15 mouse cellular contexts compared by ENCODE assay signal in the genomic region with DNA sequence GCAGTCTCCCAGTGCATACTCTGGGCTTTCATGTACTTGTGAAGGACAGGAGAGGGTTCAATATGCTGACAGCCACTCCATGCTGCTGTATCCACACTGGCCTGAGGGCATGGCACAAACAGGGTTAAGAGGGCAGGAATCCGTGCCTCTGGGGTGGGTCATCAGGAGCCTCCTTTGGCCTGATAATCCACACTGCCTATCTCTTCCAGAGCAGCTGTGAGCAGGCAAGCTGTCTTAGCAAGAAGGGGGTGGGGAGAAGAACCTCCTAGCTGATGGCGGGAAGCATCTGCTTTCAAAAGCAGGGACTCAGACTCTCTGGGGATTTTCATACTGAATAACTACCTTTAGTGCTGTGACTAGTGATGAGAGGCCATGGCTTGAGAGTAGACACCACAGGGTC. TPM values are rescaled to one million over a fixed set of nuclear protein-coding genes. Genes with fewer than 3 reads are reported as not detected.
A peak's percentile ranks its signal among the peaks of the same experiment; 100 is the strongest.
DNase-seq lines count a peak whose midpoint lies in the region; ATAC-seq and TF ChIP-seq lines count a peak whose summit lies in the region.
"Had no signal": no experiment of that assay in that cellular context is flagged by ENCODE, and none has a peak within 500 bp of the region (broad histone marks: within the 10 kb centered on the region; RNA-seq: fewer than 3 reads in every experiment).

No protein-coding gene starts in this region.

- peaks cover 7% of the 10 kb centered on the region; the same call in 1 of the 2 replicates for H3K4me1 ChIP-seq in heart, embryonic 11.5 days (ENCODE audit: control insufficient read depth, insufficient read depth, low read length)
- peaks cover 24 to 34% of the 10 kb centered on the region in 2 experiments for H3K4me1 ChIP-seq in MEL (ENCODE audit: control insufficient read depth in 1 of 2, insufficient read depth in 2 of 2, low read length in 2 of 2)
- no peaks in the 10 kb centered on the region for H3K4me1 ChIP-seq in intestine, embryonic 16.5 days (ENCODE audit: control insufficient read depth, insufficient read depth, low read length)
- H3K4me1 ChIP-seq: heart, embryonic 15.5 days had no signal

- H3K27me3 ChIP-seq in heart, embryonic 11.5 days (ENCODE audit: control insufficient read depth, insufficient read depth, low read length) = no peaks in the 10 kb centered on the region
- H3K27me3 ChIP-seq in MEL (ENCODE audit: control insufficient read depth in 1 of 2, insufficient read depth in 2 of 2, low read length in 2 of 2) (no peaks in the 10 kb centered on the region), myocyte (ENCODE audit: control insufficient read depth, insufficient read depth, insufficient read length) (no peaks in the 10 kb centered on the region)
- no peaks in the 10 kb centered on the region for H3K27me3 ChIP-seq in intestine, embryonic 16.5 days (replicated peaks; ENCODE audit: control insufficient read depth, insufficient read depth, low read length)
- H3K27me3 ChIP-seq: heart, embryonic 15.5 days had no signal

- H3K4me3 ChIP-seq in heart, embryonic 11.5 days (ENCODE audit: low read depth, low read length) = no peak overlapping the region
- H3K4me3 ChIP-seq in MEL (ENCODE audit: control insufficient read depth in 1 of 2, insufficient read depth in 1 of 2, low read depth in 2 of 2, low read length in 2 of 2) = no peak overlapping the region
- no peak overlapping the region for H3K4me3 ChIP-seq in intestine, embryonic 16.5 days (ENCODE audit: low read length)
- no peak overlapping the region for H3K4me3 ChIP-seq in myocyte
- H3K4me3 ChIP-seq: gastrocnemius, adult 2 months; heart, embryonic 15.5 days had no signal

- no peaks in the 10 kb centered on the region for H3K9me3 ChIP-seq in heart, embryonic 11.5 days (replicated peaks; ENCODE audit: control insufficient read depth, low read length)
- H3K9me3 ChIP-seq in MEL (replicated peaks; ENCODE audit: insufficient read depth, low read length) = no peaks in the 10 kb centered on the region
- no peaks in the 10 kb centered on the region for H3K9me3 ChIP-seq in intestine, embryonic 16.5 days (ENCODE audit: control insufficient read depth, low read length)
- H3K9me3 ChIP-seq: heart, embryonic 15.5 days had no signal

- intact Hi-C loops in heart, postnatal 36 days (cut with DNase I) = no loop called here

- peak; percentile 64 to 89 for TF ChIP-seq EP300 in MEL (IDR thresholded peaks at IDR 0.05; ENCODE audit: low read depth in 1 of 2, low read length in 2 of 2)

- peak; percentile 74 for ATAC-seq in heart, embryonic 11.5 days (replicated peaks; ENCODE audit: insufficient number of reproducible peaks, low FRiP score, low TSS enrichment)
- ATAC-seq in intestine, embryonic 16.5 days = peak; percentile 82

- no peak for TF ChIP-seq RAD21 in MEL (IDR thresholded peaks at IDR 0.05; ENCODE audit: low read depth, low read length)

- no peaks in the 10 kb centered on the region for H3K36me3 ChIP-seq in heart, embryonic 11.5 days (ENCODE audit: control insufficient read depth, insufficient read depth, low read length)
- H3K36me3 ChIP-seq in MEL (ENCODE audit: control insufficient read depth in 1 of 2, insufficient read depth in 2 of 2, low read length in 2 of 2) = peaks cover 0 to 35% of the 10 kb centered on the region in 2 experiments; a peak in 2 of 4 replicates
- H3K36me3 ChIP-seq in intestine, embryonic 16.5 days (ENCODE audit: control insufficient read depth, insufficient read depth, low read length) = no peaks in the 10 kb centered on the region
- H3K36me3 ChIP-seq in myocyte (ENCODE audit: control insufficient read depth, insufficient read depth) = no peaks in the 10 kb centered on the region
- H3K36me3 ChIP-seq: heart, embryonic 15.5 days had no signal

- peak overlapping the region; percentile 82 for H3K27ac ChIP-seq in heart, embryonic 11.5 days (ENCODE audit: low read depth, low read length)
- peak overlapping the region; percentile 15; the same call in 1 of the 2 replicates for H3K27ac ChIP-seq in MEL (ENCODE audit: control insufficient read depth, low read depth, low read length)
- no peak overlapping the region for H3K27ac ChIP-seq in intestine, embryonic 16.5 days (ENCODE audit: low read length)
- H3K27ac ChIP-seq: gastrocnemius, adult 2 months; heart, embryonic 15.5 days had no signal

- TF ChIP-seq CTCF in MEL (IDR thresholded peaks at IDR 0.05 in 2 of 3, conservative IDR thresholded peaks at IDR 0.05 in 1 of 3; ENCODE audit: control insufficient read depth in 1 of 3, insufficient read depth in 1 of 3, low read depth in 2 of 3, low read length in 3 of 3, poor library complexity in 1 of 3, severe bottlenecking in 1 of 3) = no peak

- H3K79me2 ChIP-seq in MEL (ENCODE audit: control insufficient read depth, insufficient read depth, low read length, poor library complexity) (no peaks in the 10 kb centered on the region), myocyte (ENCODE audit: control insufficient read depth, insufficient read depth) (no peaks in the 10 kb centered on the region)

- H3K4me2 ChIP-seq in heart, embryonic 11.5 days = peak overlapping the region; percentile 11; the same call in 1 of the 2 replicates
- H3K4me2 ChIP-seq in intestine, embryonic 16.5 days (ENCODE audit: low read depth, low read length) = no peak overlapping the region
- H3K4me2 ChIP-seq in myocyte (ENCODE audit: low read depth) = no peak overlapping the region
- H3K4me2 ChIP-seq: heart, embryonic 15.5 days had no signal

- H3ac ChIP-seq in myocyte (ENCODE audit: control insufficient read depth, insufficient read length) = no peak overlapping the region

- DNase-seq in heart, postnatal 36 days = no peak
- peak; percentile 58 for DNase-seq in MEL (ENCODE audit: low read depth, low spot score)
- no peak for DNase-seq in testis, postnatal 10 days (ENCODE audit: low spot score)
- no peak for DNase-seq in ovary, postnatal 10 days (ENCODE audit: low spot score)
- no peak for DNase-seq in layer of hippocampus, adult 11-12 months (ENCODE audit: low spot score)
- DNase-seq: adrenal gland, postnatal 25 days; cerebellum, adult 18-20 months; gastrocnemius, adult 2 months; kidney, adult 11 months; right cerebral cortex, postnatal 14 days; thymus, adult 2 months had no signal

- 22% methylated on average over 2 of the region's 2 CpGs for WGBS in heart, embryonic 11.5 days (ENCODE audit: insufficient replicate concordance)
- WGBS in intestine, embryonic 16.5 days = 26% methylated on average over 2 of the region's 2 CpGs

- TF ChIP-seq POLR2A in MEL (IDR thresholded peaks at IDR 0.05; ENCODE audit: control insufficient read depth in 1 of 2, insufficient read depth in 1 of 2, low read depth in 1 of 2, low read length in 2 of 2, poor library complexity in 1 of 2) (no peak), myocyte (IDR thresholded peaks at IDR 0.05; ENCODE audit: insufficient read length, low read depth) (no peak)

- no peak overlapping the region; the same call in 1 of the 2 replicates for H3K9ac ChIP-seq in heart, embryonic 11.5 days (ENCODE audit: low read depth, low read length)
- H3K9ac ChIP-seq in MEL (ENCODE audit: control insufficient read depth, low read depth, low read length, poor library complexity, severe bottlenecking) = no peak overlapping the region
- H3K9ac ChIP-seq in intestine, embryonic 16.5 days (ENCODE audit: low read depth, low read length) = no peak overlapping the region
- H3K9ac ChIP-seq: heart, embryonic 15.5 days had no signal

TF ChIP-seq in MEL, 35 proteins besides CTCF, POLR2A, EP300 and RAD21 (continues in another document):
- TF ChIP-seq MAZ (IDR thresholded peaks at IDR 0.05; ENCODE audit: low read depth, low read length) (no peak), TAL1 (IDR thresholded peaks at IDR 0.05; ENCODE audit: low read length) (peak; percentile 81), MYC (IDR thresholded peaks at IDR 0.05; ENCODE audit: low read depth, low read length) (no peak)

TF ChIP-seq in myocyte, 11 proteins besides CTCF, POLR2A, EP300 and RAD21 (continues in another document):
- TF ChIP-seq TCF3 (IDR thresholded peaks at IDR 0.05; ENCODE audit: insufficient read length, low read depth) (no peak), USF1 (IDR thresholded peaks at IDR 0.05; ENCODE audit: low read depth) (no peak), TCF12 (IDR thresholded peaks at IDR 0.05; ENCODE audit: insufficient read depth, poor library complexity, severe bottlenecking) (no peak)

RNA-seq across cellular contexts. Expression of a gene that starts 14.3 kb away (rescaled TPM):
- 25.6 and 27.0 TPM in 2 replicates for polyA plus RNA-seq in heart, embryonic 11.5 days (2014; fragmentation: Nextera tagmentation; extraction: Ambion mirVana)
- total RNA-seq in heart, postnatal 36 days (2021) = 10 to 100 TPM; 26.2 to 28.4 TPM
- 39.6 and 43.5 TPM in 2 replicates for total RNA-seq in MEL (2012; rRNA removed)
- polyA plus RNA-seq in MEL (2012; ENCODE audit: insufficient read depth in 1 of 2, insufficient read length in 2 of 2, low read depth in 1 of 2, low replicate concordance in 2 of 2, missing spikeins in 1 of 2) (10 to 100 TPM in 1 of 2 experiments, not detected in 1; 38.4 TPM), myocyte (2012; fragmentation: generic; extraction: Trizol) (24.6 TPM)
- 29.2 and 31.2 TPM in 2 replicates for polyA plus RNA-seq in intestine, embryonic 16.5 days (2015; fragmentation: Nextera tagmentation; extraction: Ambion mirVana)

RNA-seq across cellular contexts. Expression of a gene that starts 28.2 kb away (rescaled TPM):
- 62.0 and 67.1 TPM in 2 replicates for polyA plus RNA-seq in heart, embryonic 11.5 days (2014; fragmentation: Nextera tagmentation; extraction: Ambion mirVana)
- 10 to 100 TPM; 63.5 to 64.3 TPM for total RNA-seq in heart, postnatal 36 days (2021)
- total RNA-seq in MEL (2012; rRNA removed) = 0.08 TPM in 1 of 2 replicates, not detected in the other
- under 1 TPM in 1 of 2 experiments, not detected in 1; 0.15 TPM for polyA plus RNA-seq in MEL (2012; ENCODE audit: insufficient read depth in 1 of 2, insufficient read length in 2 of 2, low read depth in 1 of 2, low replicate concordance in 2 of 2, missing spikeins in 1 of 2)
- polyA plus RNA-seq in intestine, embryonic 16.5 days (2015; fragmentation: Nextera tagmentation; extraction: Ambion mirVana) = 37.8 and 40.9 TPM in 2 replicates
- 78.8 TPM for polyA plus RNA-seq in myocyte (2012; fragmentation: generic; extraction: Trizol)

RNA-seq across cellular contexts. Expression of a gene that starts 28.6 kb away (rescaled TPM):
- 22.4 and 26.9 TPM in 2 replicates for polyA plus RNA-seq in heart, embryonic 11.5 days (2014; fragmentation: Nextera tagmentation; extraction: Ambion mirVana)
- 10 to 100 TPM; 11.7 to 12.3 TPM for total RNA-seq in heart, postnatal 36 days (2021)
- 2.4 and 2.5 TPM in 2 replicates for total RNA-seq in MEL (2012; rRNA removed)
- 1 to 10 TPM in 1 of 2 experiments, not detected in 1; 8.1 TPM for polyA plus RNA-seq in MEL (2012; ENCODE audit: insufficient read depth in 1 of 2, insufficient read length in 2 of 2, low read depth in 1 of 2, low replicate concordance in 2 of 2, missing spikeins in 1 of 2)
- polyA plus RNA-seq in intestine, embryonic 16.5 days (2015; fragmentation: Nextera tagmentation; extraction: Ambion mirVana) = 14.2 and 16.1 TPM in 2 replicates
- 16.1 TPM for polyA plus RNA-seq in myocyte (2012; fragmentation: generic; extraction: Trizol)

RNA-seq across cellular contexts. Expression of a gene that starts 33.8 kb away (rescaled TPM):
- polyA plus RNA-seq in heart, embryonic 11.5 days (2014; fragmentation: Nextera tagmentation; extraction: Ambion mirVana) = 12.3 and 15.8 TPM in 2 replicates
- total RNA-seq in heart, postnatal 36 days (2021) = 1 to 10 TPM; 3.9 to 5.0 TPM
- total RNA-seq in MEL (2012; rRNA removed) = 30.1 and 36.7 TPM in 2 replicates
- polyA plus RNA-seq in MEL (2012; ENCODE audit: insufficient read depth in 1 of 2, insufficient read length in 2 of 2, low read depth in 1 of 2, low replicate concordance in 2 of 2, missing spikeins in 1 of 2) = 10 to 100 TPM in 1 of 2 experiments, not detected in 1; 27.9 TPM
- polyA plus RNA-seq in intestine, embryonic 16.5 days (2015; fragmentation: Nextera tagmentation; extraction: Ambion mirVana) = 14.2 and 16.9 TPM in 2 replicates
- polyA plus RNA-seq in myocyte (2012; fragmentation: generic; extraction: Trizol) = 10.0 TPM

Comparison
In these comparisons a context has a peak if more than half of its experiments do, and no peak if none do; other contexts are left out.
1. RNA of a gene that starts 28.2 kb away (polyA plus RNA-seq): 78.8 TPM in myocyte (single experiment), 62.0 to 67.1 TPM in heart, embryonic 11.5 days and 37.8 to 40.9 TPM in intestine, embryonic 16.5 days; 0.15 TPM in MEL; every median in the first group is over 10 times any median in the second.